ENCODE assay signal across 8 mouse cellular contexts in the genomic region with DNA sequence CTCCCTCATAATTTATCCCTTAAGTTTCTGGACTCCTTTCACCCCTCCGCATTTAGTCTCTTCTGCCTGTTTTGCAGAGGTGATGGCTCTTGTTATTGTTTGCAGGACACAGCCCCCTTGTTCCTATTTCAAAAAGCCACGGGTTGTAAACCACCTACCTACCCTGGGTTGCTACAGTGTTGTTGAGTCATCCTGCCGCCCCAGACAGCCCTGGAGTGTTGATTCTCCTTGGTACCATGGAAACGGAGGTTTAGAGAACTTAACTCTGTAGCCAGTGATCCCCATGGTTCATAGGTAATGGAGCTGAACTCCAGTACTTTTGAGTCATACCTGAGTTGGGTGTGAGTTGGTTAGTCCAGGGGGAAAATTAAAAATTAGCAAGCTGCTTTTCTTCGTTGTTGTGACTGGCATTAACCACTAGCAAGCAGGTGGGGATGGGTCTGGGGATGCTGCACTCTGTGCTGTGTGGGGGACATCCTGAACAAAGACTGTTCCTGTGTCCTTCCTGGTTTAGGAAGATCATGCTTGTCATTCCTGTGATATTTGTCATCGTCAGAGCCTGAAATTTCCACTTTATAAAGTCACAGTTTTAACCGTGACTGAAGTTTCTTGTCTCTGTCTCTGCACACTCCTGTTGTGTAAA. TPM values are rescaled to one million over a fixed set of nuclear protein-coding genes. Genes with fewer than 3 reads are reported as not detected.
DNase-seq lines count a peak whose midpoint lies in the region; ATAC-seq and TF ChIP-seq lines count a peak whose summit lies in the region.

No protein-coding gene starts in this region.

- 22% methylated on average over 7 of the region's 7 CpGs for WGBS in stomach, postnatal 0 days

- H3K9ac ChIP-seq in stomach, postnatal 0 days (ENCODE audit: low read length), result no peak overlapping the region

- H3K27ac ChIP-seq in stomach, postnatal 0 days (replicated peaks), result 0 out of 2 replicates have a peak overlapping the region, but pooled peaks have one; percentile 5

- no peak for TF ChIP-seq EP300 in stomach, postnatal 0 days (optimal IDR thresholded peaks at IDR 0.05)

- H3K27me3 ChIP-seq in stomach, postnatal 0 days (ENCODE audit: control insufficient read depth, insufficient read depth, low read length), result no peaks in the 10 kb centered on the region

- peak; percentile 54 for ATAC-seq in stomach, postnatal 0 days (ENCODE audit: low FRiP score, low TSS enrichment)

- no peak for TF ChIP-seq CTCF in stomach, postnatal 0 days (IDR thresholded peaks at IDR 0.05; ENCODE audit: low read depth)

- H3K4me2 ChIP-seq in stomach, postnatal 0 days (replicated peaks; ENCODE audit: low read depth), result peak overlapping the region; percentile 74

- H3K9me3 ChIP-seq in stomach, postnatal 0 days (ENCODE audit: control insufficient read depth, low read length), result no peaks in the 10 kb centered on the region

- peaks cover 9% of the 10 kb centered on the region; the same call in 1 of the 2 replicates for H3K4me1 ChIP-seq in stomach, postnatal 0 days (replicated peaks; ENCODE audit: control insufficient read depth, insufficient read depth)

- H3K36me3 ChIP-seq in stomach, postnatal 0 days (ENCODE audit: control insufficient read depth, insufficient read depth, low read length), result no peaks in the 10 kb centered on the region

- H3K4me3 ChIP-seq in stomach, postnatal 0 days (ENCODE audit: low read depth, low read length), result peak overlapping the region; percentile 99

- DNase-seq in right cerebral cortex, adult 18-20 months, result peak; percentile 64
- DNase-seq in right cerebral cortex, postnatal 10 days (ENCODE audit: low spot score in 2 of 2), result no peak
- DNase-seq in c-Kit-positive CD71-positive TER-119-positive erythroid progenitor cells, embryonic 14.5 days (ENCODE audit: low spot score), result peak; percentile 34
- peak; percentile 85 for DNase-seq in induced T-regulatory cell, adult 2 months (ENCODE audit: low read depth)
- peak; percentile 67 for DNase-seq in lung, postnatal 36 days
- peak; percentile 43 for DNase-seq in stomach, postnatal 0 days (ENCODE audit: low spot score)
- DNase-seq in retina, embryonic 14.5 days (ENCODE audit: low spot score), result no peak
- DNase-seq in gastrocnemius, adult 8-10 months (ENCODE audit: low spot score in 2 of 2), result no peak

RNA-seq across cellular contexts. Expression of a gene that starts 1.8 kb away (rescaled TPM):
- 38.2 and 38.6 TPM in 2 replicates for polyA plus RNA-seq in stomach, postnatal 0 days (2015; fragmentation: Nextera tagmentation; extraction: Ambion mirVana)
- total RNA-seq in gastrocnemius, adult 8-10 months (2022), result 1 to 10 TPM; 7.6 to 9.3 (median 9.0) TPM

RNA-seq across cellular contexts. Expression of a gene that starts 2.6 kb away (rescaled TPM):
- 28.8 and 30.7 TPM in 2 replicates for polyA plus RNA-seq in stomach, postnatal 0 days (2015; fragmentation: Nextera tagmentation; extraction: Ambion mirVana)
- 10 to 100 TPM; 22.0 to 26.9 (median 22.7) TPM for total RNA-seq in gastrocnemius, adult 8-10 months (2022)

Comparison
In these comparisons a context has a peak if more than half of its experiments do, and no peak if none do; other contexts are left out.
1. DNase-seq: peak in right cerebral cortex, adult 18-20 months (single experiment), c-Kit-positive CD71-positive TER-119-positive erythroid progenitor cells, embryonic 14.5 days (single experiment), induced T-regulatory cell, adult 2 months (single experiment), lung, postnatal 36 days (single experiment) and stomach, postnatal 0 days (single experiment); none in right cerebral cortex, postnatal 10 days (0 of 2), retina, embryonic 14.5 days (single experiment) and gastrocnemius, adult 8-10 months (0 of 2).